Mouse (Mus musculus) brain, embryonic 14.5 days (tissue): ENCODE measurements around the gene 4930453N24Rik.

ENCODE experiments used
- CTCF ChIP-seq: fragments of 200-500 bp; IDR thresholded peaks from 2 replicates; pipeline ENCODE4 v1.5.1; 2012; ENCODE audit warnings: inconsistent platforms, mild to moderate bottlenecking, moderate library complexity, borderline replicate concordance; ENCODE audit not compliant: insufficient read depth, insufficient read length; ENCODE audit errors: extremely low read depth
- POLR2A ChIP-seq: fragments of 200-500 bp; IDR thresholded peaks from 2 replicates; pipeline ENCODE4 v1.6.1; 2012; ENCODE audit warnings: mild to moderate bottlenecking, inconsistent platforms, borderline replicate concordance; ENCODE audit not compliant: poor library complexity, insufficient read depth, insufficient read length, severe bottlenecking; ENCODE audit errors: extremely low read depth

- TF ChIP-seq CTCF = no peak
- TF ChIP-seq POLR2A = no peak
These were observed 4.2 kb downstream of the 4930453N24Rik start for GRCm38 (mm10) chr16:64766696-64767300.
